Mouse (Mus musculus) intestine, embryonic 15.5 days (tissue): ENCODE results near the gene Fkbp8. TPM values are rescaled to one million over a fixed set of nuclear protein-coding genes. Genes with fewer than 3 reads are reported as not detected.

Source experiments
- ATAC-seq: fragments of 200-750 bp; cut with Nextera tagmentation; 2 replicates; pipeline ENCODE4 v1.8.0; 2017; ENCODE audit warnings: moderate TSS enrichment, moderate library complexity
- H3K27ac ChIP-seq: fragments of 300-500 bp; sonication (generic); 2 replicates; pipeline ENCODE4 v1.5.1; 2015; ENCODE audit warnings: mild to moderate bottlenecking, inconsistent platforms
- H3K27me3 ChIP-seq: fragments of 300-500 bp; sonication (generic); replicated peaks from 2 replicates; pipeline ENCODE4 v1.6.1; 2015; ENCODE audit warnings: inconsistent platforms
- H3K36me3 ChIP-seq: fragments of 300-500 bp; sonication (generic); 2 replicates; pipeline ENCODE4 v1.6.1; 2015; ENCODE audit warnings: inconsistent platforms
- H3K4me1 ChIP-seq: fragments of 300-500 bp; sonication (generic); replicated peaks from 2 replicates; pipeline ENCODE4 v1.6.1; 2015; ENCODE audit warnings: inconsistent platforms
- H3K4me2 ChIP-seq: fragments of 300-500 bp; sonication (generic); replicated peaks from 2 replicates; pipeline ENCODE4 v1.6.1; 2015; ENCODE audit warnings: mild to moderate bottlenecking, inconsistent platforms
- H3K4me3 ChIP-seq: fragments of 300-500 bp; sonication (generic); replicated peaks from 2 replicates; pipeline ENCODE4 v1.5.1; 2015; ENCODE audit warnings: inconsistent platforms
- H3K9ac ChIP-seq: fragments of 300-500 bp; sonication (generic); 2 replicates; pipeline ENCODE4 v1.6.1; 2015; ENCODE audit warnings: inconsistent platforms
- H3K9me3 ChIP-seq: fragments of 300-500 bp; sonication (generic); 2 replicates; pipeline ENCODE4 v1.6.1; 2016; ENCODE audit warnings: inconsistent platforms
- WGBS: fragments of 180-500 bp; shearing (Covaris S2); methylation state at CpG from one replicate; pipeline ENCODE4 v1.1.7; 2015; 5-methylcytosine and 5-hydroxymethylcytosine counted together
- polyA plus RNA-seq: library from polyadenylated mRNA; unstranded; fragments of >200 nt; fragmentation: Nextera tagmentation; extraction: Ambion mirVana; gene quantifications from 2 replicates; pipeline ENCODE4 v1.2.1, GENCODE M21; 2015

Fkbp8 gene
- polyA plus RNA-seq, 1 experiment from 2014 or later, result 277 TPM

GRCm38 (mm10) chr8:70492664-70493640, 34.6 kb upstream of the Fkbp8 start, which contains the start of gene Crlf1:
TSS of gene Crlf1 (plus strand) at chr8:70493158.
- Histone ChIP-seq H3K9me3 (no peaks in the 10 kb centered on the region), H3K4me1 (peaks cover 54% of the 10 kb centered on the region)
- under 1% methylated on average over 65 of the region's 93 CpGs for WGBS

DNA sequence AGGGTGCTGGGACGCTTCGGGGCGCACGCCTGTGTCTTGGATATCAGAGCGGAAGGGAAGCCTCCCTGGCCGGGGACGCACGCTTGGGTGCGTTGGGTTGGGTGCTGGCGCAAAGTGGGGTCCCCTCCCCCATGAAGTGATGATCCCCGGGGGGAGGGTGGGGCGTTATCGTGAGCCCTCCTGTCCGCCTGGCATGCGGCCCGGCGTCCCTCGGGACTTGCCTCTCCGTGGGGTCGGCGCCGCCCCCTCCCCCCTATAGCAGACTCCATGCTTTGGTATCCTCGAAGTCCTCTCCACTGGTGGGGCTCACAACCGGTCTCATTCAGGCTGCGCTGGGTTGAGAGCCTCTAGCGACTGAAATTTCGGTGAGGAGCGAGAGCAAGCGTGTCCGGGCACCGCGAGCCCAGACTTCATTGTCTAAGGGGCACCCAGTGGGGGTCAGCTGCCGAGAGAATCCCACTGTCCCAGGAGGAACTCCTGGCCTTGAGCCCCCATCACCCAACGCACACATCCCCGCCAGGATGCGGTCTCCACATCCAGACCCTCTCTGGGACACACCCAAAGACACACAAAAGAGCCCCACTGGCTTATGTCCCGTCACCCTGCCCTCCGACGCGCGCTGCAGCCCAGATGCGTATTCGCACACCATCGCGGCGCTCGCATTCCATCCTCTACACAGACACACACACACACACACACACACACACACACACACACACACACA, 33.7 kb upstream of the Fkbp8 start:
- H3K9me3 ChIP-seq, result no peaks in the 10 kb centered on the region
- H3K4me1 ChIP-seq, result peaks cover 45% of the 10 kb centered on the region
- H3K4me2 ChIP-seq, result peak overlapping the region; percentile 84
- peak overlapping the region; percentile 41; the same call in 1 of the 2 replicates for H3K4me3 ChIP-seq
- H3K9ac ChIP-seq, result no peak overlapping the region
- no peaks in the 10 kb centered on the region for H3K36me3 ChIP-seq
- H3K27me3 ChIP-seq, result peaks cover 98% of the 10 kb centered on the region
- 1% methylated on average over 47 of the region's 47 CpGs for WGBS
- no peak overlapping the region for H3K27ac ChIP-seq
- no peak for ATAC-seq

More at GRCm38 (mm10) chr8:70492664-70493640, 34.6 kb upstream of the Fkbp8 start, which contains the start of gene Crlf1:
- ATAC-seq, result 0 out of 2 replicates have a peak, but pooled peaks have one; percentile 26
- peak within 1 kb of the TSS; percentile 41 for H3K4me3 ChIP-seq
- 0 out of 2 replicates have a peak within 1 kb of the TSS, but pooled peaks have one; percentile 10 for H3K9ac ChIP-seq
- peaks cover 99% of the 10 kb centered on the region for H3K27me3 ChIP-seq
- peak within 1 kb of the TSS; percentile 84 for H3K4me2 ChIP-seq
- no peak within 1 kb of the TSS for H3K27ac ChIP-seq
- no peaks in the 10 kb centered on the region for H3K36me3 ChIP-seq

GRCm38 (mm10) chr8:70494416-70494945, 33.0 kb upstream of the Fkbp8 start:
- H3K27me3 ChIP-seq, result peaks cover 98% of the 10 kb centered on the region
- 3% methylated on average over 28 of the region's 28 CpGs for WGBS
- no peak overlapping the region for H3K4me2 ChIP-seq
- H3K9ac ChIP-seq, result no peak overlapping the region
- H3K27ac ChIP-seq, result no peak overlapping the region
- H3K9me3 ChIP-seq, result no peaks in the 10 kb centered on the region
- H3K4me1 ChIP-seq, result peaks cover 39% of the 10 kb centered on the region
- H3K4me3 ChIP-seq, result no peak overlapping the region
- no peaks in the 10 kb centered on the region for H3K36me3 ChIP-seq
- ATAC-seq, result no peak

DNA sequence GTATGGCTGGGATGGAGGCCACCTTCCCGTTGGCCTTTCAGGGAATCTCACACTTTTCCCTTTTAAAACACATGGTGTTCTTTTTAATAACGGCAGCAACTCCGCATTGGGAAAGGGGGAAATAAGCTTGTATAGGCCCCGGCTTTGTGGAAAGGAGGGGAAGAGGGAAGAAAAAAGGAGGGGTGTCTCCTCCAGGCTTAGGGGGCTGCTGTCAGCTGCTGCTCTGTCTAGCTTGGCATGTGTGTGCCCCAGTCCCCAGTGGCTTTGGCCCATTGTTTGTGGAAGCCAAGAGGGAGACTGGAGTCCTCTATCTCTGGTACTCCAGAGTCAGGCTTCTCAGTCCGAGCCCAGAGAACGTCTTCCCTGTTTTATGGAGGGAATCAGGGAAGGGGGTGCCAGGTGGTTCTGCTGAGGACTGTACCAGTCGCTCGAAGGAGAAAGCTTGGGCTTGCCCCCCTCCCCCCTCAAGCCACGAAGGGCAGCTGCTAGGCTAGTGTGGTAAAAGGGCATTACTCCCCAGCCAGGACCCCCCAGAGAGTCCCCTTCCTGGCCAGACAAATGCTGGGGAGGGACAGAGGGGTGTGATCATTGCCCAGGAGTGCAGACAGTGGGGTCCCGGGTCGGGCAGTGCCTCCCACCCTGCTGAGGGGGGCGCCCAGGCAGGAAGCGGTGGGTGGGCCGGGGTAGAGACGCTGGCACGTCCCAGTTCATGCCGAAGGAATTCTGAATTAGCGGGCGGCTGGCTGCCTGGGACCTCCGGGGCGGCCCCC, 32.3 kb upstream of the Fkbp8 start:
- ATAC-seq, result no peak
- Histone ChIP-seq H3K4me1 (peaks cover 36% of the 10 kb centered on the region), H3K4me2 (no peak overlapping the region), H3K9ac (no peak overlapping the region), H3K4me3 (no peak overlapping the region), H3K36me3 (no peaks in the 10 kb centered on the region), H3K27me3 (peaks cover 98% of the 10 kb centered on the region), H3K27ac (no peak overlapping the region), H3K9me3 (no peaks in the 10 kb centered on the region)
- WGBS, result 1% methylated on average over 21 of the region's 21 CpGs

DNA sequence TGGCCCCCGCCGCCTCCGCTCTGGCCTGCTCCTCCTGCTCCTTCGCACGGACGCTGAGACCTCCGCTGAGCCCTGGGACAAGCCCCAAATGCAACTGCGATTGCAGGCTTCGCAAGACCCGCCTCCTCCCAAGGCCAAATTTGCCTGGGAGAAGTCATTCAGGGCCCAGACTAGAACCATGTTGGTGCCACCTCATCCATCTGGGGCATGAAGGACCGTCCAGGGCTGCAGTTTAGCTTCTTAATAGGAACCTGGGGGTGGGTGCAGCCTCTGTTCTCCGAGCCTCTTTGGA, 31.8 kb upstream of the Fkbp8 start:
- Histone ChIP-seq H3K36me3 (no peaks in the 10 kb centered on the region), H3K27me3 (peaks cover 98% of the 10 kb centered on the region), H3K27ac (no peak overlapping the region), H3K9ac (no peak overlapping the region), H3K4me3 (no peak overlapping the region), H3K4me2 (no peak overlapping the region), H3K9me3 (no peaks in the 10 kb centered on the region), H3K4me1 (peaks cover 40% of the 10 kb centered on the region)
- 6% methylated on average over 12 of the region's 12 CpGs for WGBS
- no peak for ATAC-seq

GRCm38 (mm10) chr8:70500386-70501301, 26.9 kb upstream of the Fkbp8 start:
- Histone ChIP-seq H3K4me3 (peak overlapping the region; percentile 21), H3K9me3 (no peaks in the 10 kb centered on the region), H3K36me3 (no peaks in the 10 kb centered on the region), H3K9ac (0 out of 2 replicates have a peak overlapping the region, but pooled peaks have one; percentile 17), H3K27me3 (peaks cover 78% of the 10 kb centered on the region), H3K4me2 (peak overlapping the region; percentile 56), H3K27ac (no peak overlapping the region), H3K4me1 (peaks cover 42% of the 10 kb centered on the region)
- WGBS, result 8% methylated on average over 39 of the region's 39 CpGs
- peak; percentile 29; the same call in 1 of the 2 replicates for ATAC-seq

DNA sequence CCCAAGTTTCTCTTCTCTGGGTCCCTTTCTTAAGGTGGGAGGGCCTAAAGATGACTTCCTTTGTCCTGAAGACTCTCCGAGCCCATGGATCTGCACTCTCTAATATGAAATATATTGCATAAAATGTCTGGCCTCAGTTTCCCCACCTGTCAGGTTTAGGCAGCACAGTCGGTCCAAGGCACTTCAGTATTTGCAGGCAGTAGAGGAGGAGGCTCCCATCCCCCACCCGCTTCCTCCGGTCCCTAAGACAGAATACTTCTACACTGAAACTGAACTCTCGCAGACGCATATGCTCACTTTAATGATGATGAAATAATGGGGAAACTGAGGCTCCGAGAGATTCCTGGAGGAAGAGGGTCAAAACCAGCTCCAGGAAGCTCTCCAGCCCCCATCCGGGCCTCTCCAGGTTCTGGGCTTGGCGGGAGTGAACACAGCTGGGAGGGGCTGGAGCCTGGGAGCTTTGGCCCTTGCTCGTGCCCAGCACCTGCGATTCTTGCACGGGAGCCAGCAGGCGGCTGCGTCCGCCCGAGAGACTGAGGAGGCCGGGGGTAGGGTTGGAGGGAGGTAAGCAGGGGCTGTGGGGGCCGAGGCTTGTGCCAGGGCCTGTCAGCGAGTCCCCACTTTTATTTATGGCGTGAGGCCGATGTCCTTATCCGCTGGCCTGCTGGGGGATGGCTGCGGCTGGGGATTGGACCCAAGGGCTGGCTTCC, 25.5 kb upstream of the Fkbp8 start:
- Histone ChIP-seq H3K4me1 (peaks cover 46% of the 10 kb centered on the region), H3K27me3 (peaks cover 65% of the 10 kb centered on the region)

DNA sequence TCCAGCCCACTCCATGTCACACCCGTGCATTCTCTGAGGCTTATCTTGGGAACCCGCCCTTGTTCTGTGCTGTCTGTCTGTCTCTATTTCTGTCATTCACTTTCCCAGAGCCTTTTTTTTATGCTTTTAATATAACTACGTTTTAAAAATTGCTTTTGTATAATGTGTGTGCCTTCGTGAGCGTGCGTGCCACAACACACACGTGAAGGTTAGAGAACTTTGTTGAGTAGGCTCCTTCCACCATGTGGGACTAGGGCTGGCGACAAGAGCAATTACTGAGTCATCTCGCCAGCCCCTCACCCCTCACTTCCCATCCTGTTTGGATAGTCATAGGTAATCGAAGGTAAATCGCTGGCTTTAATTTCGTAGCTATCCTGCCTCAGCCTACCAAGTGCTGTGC, 25.0 kb upstream of the Fkbp8 start:
- Histone ChIP-seq H3K27ac (no peak overlapping the region), H3K9me3 (no peaks in the 10 kb centered on the region), H3K4me3 (no peak overlapping the region; the same call in 1 of the 2 replicates), H3K36me3 (peaks cover 3% of the 10 kb centered on the region), H3K27me3 (peaks cover 59% of the 10 kb centered on the region), H3K9ac (peak overlapping the region; percentile 8; the same call in 1 of the 2 replicates), H3K4me2 (peak overlapping the region; percentile 46; the same call in 1 of the 2 replicates), H3K4me1 (peaks cover 46% of the 10 kb centered on the region)
- WGBS, result 39% methylated on average over 12 of the region's 12 CpGs
- no peak for ATAC-seq

More for the DNA sequence above, 25.5 kb upstream of the Fkbp8 start:
- Histone ChIP-seq H3K9me3 (no peaks in the 10 kb centered on the region), H3K27ac (no peak overlapping the region), H3K4me2 (peak overlapping the region; percentile 46), H3K9ac (peak overlapping the region; percentile 8; the same call in 1 of the 2 replicates), H3K4me3 (no peak overlapping the region; the same call in 1 of the 2 replicates), H3K36me3 (no peaks in the 10 kb centered on the region)
- no peak for ATAC-seq
- WGBS, result 14% methylated on average over 23 of the region's 23 CpGs

DNA sequence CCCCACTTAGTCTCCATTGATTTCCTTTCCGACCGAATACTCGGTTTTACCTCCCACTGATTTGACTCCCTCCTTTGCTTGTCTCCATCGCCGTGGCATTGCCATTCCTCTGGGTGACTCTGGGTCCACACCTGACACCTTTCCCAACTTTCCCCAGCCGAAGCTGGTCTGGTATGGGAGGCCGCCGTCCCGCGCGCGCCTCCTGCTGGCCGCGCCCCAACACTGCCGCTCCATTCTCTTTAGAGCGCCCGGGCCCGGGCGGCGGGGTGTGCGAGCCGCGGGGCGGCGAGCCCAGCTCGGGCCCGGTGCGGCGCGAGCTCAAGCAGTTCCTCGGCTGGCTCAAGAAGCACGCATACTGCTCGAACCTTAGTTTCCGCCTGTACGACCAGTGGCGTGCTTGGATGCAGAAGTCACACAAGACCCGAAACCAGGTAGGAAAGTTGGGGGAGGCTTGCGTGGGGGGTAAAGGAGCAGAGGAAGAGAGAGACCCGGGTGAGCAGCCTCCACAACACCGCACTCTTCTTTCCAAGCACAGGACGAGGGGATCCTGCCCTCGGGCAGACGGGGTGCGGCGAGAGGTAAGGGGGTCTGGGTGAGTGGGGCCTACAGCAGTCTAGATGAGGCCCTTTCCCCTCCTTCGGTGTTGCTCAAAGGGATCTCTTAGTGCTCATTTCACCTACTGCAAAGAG, 24.3 kb upstream of the Fkbp8 start:
- H3K36me3 ChIP-seq, result peaks cover 8% of the 10 kb centered on the region
- H3K4me1 ChIP-seq, result peaks cover 50% of the 10 kb centered on the region
- no peak overlapping the region; the same call in 1 of the 2 replicates for H3K4me2 ChIP-seq
- ATAC-seq, result peak; percentile 27
- no peak overlapping the region for H3K9ac ChIP-seq
- H3K4me3 ChIP-seq, result no peak overlapping the region
- H3K27me3 ChIP-seq, result peaks cover 55% of the 10 kb centered on the region
- 16% methylated on average over 46 of the region's 46 CpGs for WGBS
- H3K9me3 ChIP-seq, result no peaks in the 10 kb centered on the region
- H3K27ac ChIP-seq, result no peak overlapping the region

DNA sequence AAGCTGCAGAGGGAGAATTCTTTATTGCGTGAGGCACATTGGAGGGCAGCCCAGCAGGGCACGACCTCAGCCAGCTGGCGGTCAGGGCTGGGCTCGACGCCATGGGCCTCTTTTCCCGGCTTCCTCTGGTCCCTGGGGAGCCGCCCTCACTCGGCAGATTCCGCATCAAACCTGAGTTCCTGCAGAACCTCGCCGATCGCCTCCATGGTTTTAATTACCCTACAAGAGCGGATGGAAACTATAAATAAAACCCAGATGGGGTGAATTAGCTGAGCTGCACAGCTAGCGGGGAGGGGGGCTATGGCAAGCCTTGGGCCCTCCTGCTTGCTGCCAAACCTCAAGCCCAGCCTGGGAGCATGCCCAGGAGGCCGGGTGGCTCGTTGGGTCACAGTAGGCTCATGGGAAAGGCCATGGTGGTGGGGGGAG, 23.2 kb upstream of the Fkbp8 start:
- Histone ChIP-seq H3K36me3 (peaks cover 13% of the 10 kb centered on the region), H3K4me2 (no peak overlapping the region), H3K27ac (no peak overlapping the region), H3K27me3 (peaks cover 44% of the 10 kb centered on the region), H3K9ac (no peak overlapping the region), H3K4me1 (peaks cover 59% of the 10 kb centered on the region), H3K4me3 (no peak overlapping the region), H3K9me3 (no peaks in the 10 kb centered on the region)
- WGBS, result 69% methylated on average over 16 of the region's 16 CpGs
- ATAC-seq, result no peak
